Mouse (Mus musculus) fibroblast of lung, adult 2 months (primary cell): ENCODE measurements at regions not wholly inside any gene's neighbourhood (a gene's known extent, or its start where the extent isn't known, plus 50 kb on each side); places are given as distances from the start of the nearest gene placed in this dataset.
A peak's percentile ranks its signal among the peaks of the same experiment; 100 is the strongest.
"Not testable (repeated sequence)": the region's sequence is repeated elsewhere in the genome, so short reads cannot be mapped to it uniquely, and the experiment has no call there.

ENCODE experiments used
- DNase-seq: peaks from one replicate; pipeline ENCODE4 v3.0.0-alpha.2; 2011; ENCODE audit warnings: low read depth

GRCm38 (mm10) chr2:100918122-100918521 is 706.4 kb upstream of the Rag2 start:
- DNase-seq: peak; percentile 12

- DNase-seq: no peak
Observed at GRCm38 (mm10) chr2:100919537-100920212, 704.8 kb upstream of the Rag2 start.

GRCm38 (mm10) chr2:100948632-100949031 is 675.9 kb upstream of the Rag2 start:
- DNase-seq: not testable (repeated sequence)

- no peak for DNase-seq
Observed at GRCm38 (mm10) chr2:100959412-100959811, 665.1 kb upstream of the Rag2 start.

GRCm38 (mm10) chr2:100964584-100964983 is 659.9 kb upstream of the Rag2 start:
- DNase-seq: peak; percentile 42

- no peak for DNase-seq
Observed at GRCm38 (mm10) chr2:100977202-100977601, 647.3 kb upstream of the Rag2 start.

GRCm38 (mm10) chr2:100982362-100982761 is 642.2 kb upstream of the Rag2 start:
- DNase-seq: no peak

GRCm38 (mm10) chr2:101015353-101015752 is 609.2 kb upstream of the Rag2 start:
- no peak for DNase-seq

- no peak for DNase-seq
Observed at GRCm38 (mm10) chr2:101019384-101019783, 605.1 kb upstream of the Rag2 start.

GRCm38 (mm10) chr2:101021515-101021914 is 603.0 kb upstream of the Rag2 start:
- DNase-seq: peak; percentile 24

GRCm38 (mm10) chr2:101043050-101043449 is 581.5 kb upstream of the Rag2 start:
- no peak for DNase-seq

GRCm38 (mm10) chr2:101062939-101063338 is 561.6 kb upstream of the Rag2 start:
- no peak for DNase-seq

- DNase-seq: no peak
Observed at GRCm38 (mm10) chr2:101074990-101075389, 549.5 kb upstream of the Rag2 start.

- DNase-seq: no peak
Observed at GRCm38 (mm10) chr2:101080231-101080630, 544.3 kb upstream of the Rag2 start.

GRCm38 (mm10) chr2:101083813-101084212 is 540.7 kb upstream of the Rag2 start:
- DNase-seq: peak; percentile 77

GRCm38 (mm10) chr2:101084648-101085047 is 539.9 kb upstream of the Rag2 start:
- DNase-seq: no peak

GRCm38 (mm10) chr2:101107183-101107872 is 517.2 kb upstream of the Rag2 start:
- DNase-seq: peak; percentile 39

- DNase-seq: no peak
Observed at GRCm38 (mm10) chr2:101136867-101137266, 487.7 kb upstream of the Rag2 start.

- no peak for DNase-seq
Observed at GRCm38 (mm10) chr2:101139931-101140330, 484.6 kb upstream of the Rag2 start.

GRCm38 (mm10) chr2:101156755-101157271 is 467.7 kb upstream of the Rag2 start:
- no peak for DNase-seq

GRCm38 (mm10) chr2:101159276-101159675 is 465.2 kb upstream of the Rag2 start:
- peak; percentile 49 for DNase-seq

- no peak for DNase-seq
Observed at GRCm38 (mm10) chr2:101165942-101166341, 458.6 kb upstream of the Rag2 start.

- DNase-seq: no peak
Observed at GRCm38 (mm10) chr2:101172806-101173205, 451.7 kb upstream of the Rag2 start.
